30 mouse cellular contexts compared by ENCODE assay signal in the genomic region with DNA sequence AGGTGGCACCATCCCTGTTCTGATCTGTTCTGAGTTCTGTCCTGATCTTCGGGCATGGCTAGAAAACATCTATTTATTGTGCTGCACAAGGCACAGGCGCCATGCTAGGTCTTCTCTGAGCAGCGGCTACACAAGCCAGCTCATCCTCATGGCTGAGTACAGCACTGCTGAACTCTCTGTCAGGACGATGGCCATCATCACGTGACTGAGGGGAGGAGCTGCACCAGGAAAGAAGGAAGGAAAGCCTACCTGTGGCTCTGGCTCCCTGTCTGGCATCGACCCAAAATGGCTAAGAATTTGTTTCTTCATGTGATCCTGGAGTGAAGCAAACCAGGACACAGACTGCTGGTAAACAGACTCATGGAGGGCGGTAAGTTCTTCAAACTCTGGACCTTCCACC. TPM values are rescaled to one million over a fixed set of nuclear protein-coding genes. Genes with fewer than 3 reads are reported as not detected.
"Had no signal": no experiment of that assay in that cellular context is flagged by ENCODE, and none has a peak within 500 bp of the region (broad histone marks: within the 10 kb centered on the region; RNA-seq: fewer than 3 reads in every experiment).

No protein-coding gene starts in this region.

- H3K4me2 ChIP-seq: heart, embryonic 11.5 days; heart, embryonic 13.5 days; heart, embryonic 15.5 days; hindbrain, embryonic 12.5 days; hindbrain, embryonic 14.5 days; kidney, embryonic 15.5 days; limb, embryonic 12.5 days; liver, embryonic 11.5 days; liver, embryonic 13.5 days; liver, embryonic 15.5 days had no signal

- H3K36me3 ChIP-seq: heart, embryonic 15.5 days; kidney, embryonic 15.5 days; limb, embryonic 10.5 days; limb, embryonic 12.5 days; liver, embryonic 13.5 days; liver, embryonic 15.5 days had no signal

- H3K9ac ChIP-seq: heart, embryonic 13.5 days; heart, embryonic 15.5 days; hindbrain, embryonic 12.5 days; hindbrain, embryonic 14.5 days; kidney, embryonic 15.5 days; limb, embryonic 12.5 days; liver, embryonic 13.5 days; liver, embryonic 15.5 days; liver, postnatal 0 days had no signal

- DNase-seq: gastrocnemius, adult 2 months; gastrocnemius, postnatal 10 days; gastrocnemius, postnatal 25 days; heart, adult 2 months; heart, postnatal 14 days; heart, postnatal 36 days; kidney, adult 18-20 months; kidney, adult 8-10 months; kidney, postnatal 14 days; kidney, postnatal 36 days; liver; liver, embryonic 13.5 days; liver, postnatal 0 days had no signal

- H3K27me3 ChIP-seq: heart, embryonic 13.5 days; heart, embryonic 15.5 days; hindbrain, embryonic 12.5 days; kidney, embryonic 15.5 days; limb, embryonic 12.5 days; liver, embryonic 13.5 days; liver, embryonic 15.5 days had no signal

- H3K9me3 ChIP-seq: heart, embryonic 13.5 days; heart, embryonic 15.5 days; hindbrain, embryonic 10.5 days; hindbrain, embryonic 12.5 days; kidney, embryonic 15.5 days; limb, embryonic 10.5 days; limb, embryonic 12.5 days; liver, embryonic 13.5 days; liver, embryonic 15.5 days had no signal

- H3K4me1 ChIP-seq: heart, embryonic 13.5 days; heart, embryonic 15.5 days; kidney, embryonic 15.5 days; limb, embryonic 10.5 days; limb, embryonic 12.5 days; liver, embryonic 13.5 days; liver, embryonic 15.5 days had no signal

- H3K4me3 ChIP-seq: gastrocnemius, adult 2 months; heart, adult 2 months; heart, embryonic 13.5 days; heart, embryonic 15.5 days; hindbrain, embryonic 10.5 days; hindbrain, embryonic 12.5 days; kidney, embryonic 15.5 days; layer of hippocampus, adult 2 months; left cerebral cortex, adult 2 months; limb, embryonic 10.5 days; limb, embryonic 12.5 days; liver, embryonic 13.5 days; liver, embryonic 15.5 days had no signal

- ATAC-seq: hindbrain, embryonic 16.5 days; inflammation-experienced regulatory T-cells, adult 6 months; intestine, postnatal 0 days; liver, postnatal 0 days had no signal

- H3K27ac ChIP-seq: gastrocnemius, adult 2 months; heart, adult 2 months; heart, embryonic 13.5 days; heart, embryonic 15.5 days; hindbrain, embryonic 10.5 days; hindbrain, embryonic 12.5 days; hindbrain, embryonic 14.5 days; kidney, embryonic 15.5 days; kidney, postnatal 0 days; layer of hippocampus, adult 2 months; left cerebral cortex, adult 2 months; limb, embryonic 10.5 days; limb, embryonic 12.5 days; liver, embryonic 13.5 days; liver, embryonic 15.5 days had no signal

RNA-seq across cellular contexts. Expression of gene Lonrf2, which starts 36.1 kb away (rescaled TPM):
- polyA plus RNA-seq: inflammation-experienced regulatory T-cells, adult 6 months had no signal
